Comparison of ENCODE assay signal across 1 mouse cellular context in genomic region chr2:151039726-151040125, GRCm38 (mm10).
TF ChIP-seq lines count a peak whose summit lies in the region.

No protein-coding gene starts in this region.

TF ChIP-seq in MEL, 35 proteins besides CTCF, POLR2A, EP300 and RAD21:
- TF ChIP-seq ELF1 (IDR thresholded peaks at IDR 0.05; ENCODE audit: low read depth, low read length) (no peak), CHD1 (IDR thresholded peaks at IDR 0.05; ENCODE audit: low read depth, low read length) (0 out of 2 replicates have a peak, but pooled peaks have one; percentile 79), SIN3A (IDR thresholded peaks at IDR 0.05; ENCODE audit: low read length) (peak; percentile 9; the same call in 1 of the 2 replicates), TBP (IDR thresholded peaks at IDR 0.05; ENCODE audit: low read depth, low read length) (no peak), ZKSCAN1 (IDR thresholded peaks at IDR 0.05; ENCODE audit: low read depth, low read length) (no peak), SMC3 (IDR thresholded peaks at IDR 0.05; ENCODE audit: low read depth, low read length) (0 out of 2 replicates have a peak, but pooled peaks have one; percentile 5), E2F4 (IDR thresholded peaks at IDR 0.05; ENCODE audit: borderline replicate concordance, low read depth, low read length) (no peak)
TF ChIP-seq in MEL: peak in this region for 3.
